Mouse (Mus musculus): ENCODE results near the gene Clasp2.

- TF ChIP-seq CTCF (IDR thresholded peaks at IDR 0.05; ENCODE audit: extremely low read depth, insufficient read length, insufficient replicate concordance, low read depth, low read length) (no peak), POLR2A (IDR thresholded peaks at IDR 0.05; ENCODE audit: low read depth, low read length) (no peak)
These were observed 64.1 kb downstream of the Clasp2 start for GRCm38 (mm10) chr9:113805359-113805758.

Measured in small intestine, adult 2 months (tissue).